Mouse (Mus musculus): Measurements from ENCODE around the gene Dnm3.

GRCm38 (mm10) chr1:162236624-162237159 is 241.1 kb downstream of the Dnm3 start:
- TF ChIP-seq CTCF (IDR thresholded peaks at IDR 0.05; ENCODE audit: borderline replicate concordance, extremely low read depth, insufficient read depth, insufficient read length) (no peak), POLR2A (IDR thresholded peaks at IDR 0.05; ENCODE audit: borderline replicate concordance, extremely low read depth, insufficient read depth, insufficient read length, poor library complexity, severe bottlenecking) (no peak)
